Mouse (Mus musculus) embryonic fibroblast, embryonic 13.5 days (primary cell): ENCODE data around the gene Ift22. TPM values are rescaled to one million over a fixed set of nuclear protein-coding genes. Genes with fewer than 3 reads are reported as not detected.

Experiments used
- H3K27ac ChIP-seq: 2 replicates; pipeline ENCODE4 v1.5.1; 2012; ENCODE audit warnings: low read length, control low read depth, inconsistent platforms; ENCODE audit not compliant: insufficient read depth
- H3K4me1 ChIP-seq: 2 replicates; pipeline ENCODE4 v1.6.1; 2011; ENCODE audit warnings: low read length; ENCODE audit not compliant: control insufficient read depth, insufficient read depth
- H3K4me3 ChIP-seq: 2 replicates; pipeline ENCODE4 v1.5.1; 2011; ENCODE audit warnings: mild to moderate bottlenecking, control low read depth, low read length; ENCODE audit not compliant: insufficient read depth
- CTCF ChIP-seq: IDR thresholded peaks from 2 replicates; pipeline ENCODE4 v1.5.1; 2011; ENCODE audit warnings: mild to moderate bottlenecking, control low read depth, low read length, moderate library complexity, borderline replicate concordance; ENCODE audit not compliant: insufficient read depth
- POLR2A ChIP-seq: IDR thresholded peaks from 2 replicates; pipeline ENCODE4 v1.6.1; 2011; ENCODE audit warnings: low read depth, mild to moderate bottlenecking, control low read depth, low read length, moderate library complexity
- polyA plus RNA-seq: library from polyadenylated mRNA; stranded (reverse); fragments of >200 nt; gene quantifications from 2 replicates; pipeline ENCODE4 v1.2.4, GENCODE M21; 2011; ENCODE audit warnings: low read depth; ENCODE audit not compliant: missing spikeins, insufficient read length

The Ift22 gene
- polyA plus RNA-seq, 1 experiment, result 32.3 TPM

DNA sequence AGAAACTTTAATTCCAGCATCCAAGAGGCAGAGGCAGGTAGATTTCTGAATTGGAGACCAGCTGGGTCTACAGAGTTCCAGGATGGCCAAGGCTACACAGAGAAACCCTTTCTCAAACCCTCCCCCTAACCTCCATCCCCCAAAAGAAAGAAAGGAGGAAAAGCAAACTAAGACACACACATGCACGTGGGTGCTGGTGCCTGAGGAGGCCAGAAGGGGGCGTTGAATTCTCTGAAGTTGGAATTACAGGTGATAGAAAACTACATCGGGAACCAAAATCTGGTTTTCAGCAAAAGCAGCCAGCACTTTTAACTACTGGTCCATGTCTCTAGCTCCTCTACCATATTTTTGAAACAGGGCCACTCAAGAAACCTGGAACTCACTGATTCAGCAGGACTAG lies 3.3 kb upstream of the Ift22 start:
- no peak for TF ChIP-seq CTCF
- no peak for TF ChIP-seq POLR2A
- H3K4me3 ChIP-seq, result no peak overlapping the region
- H3K27ac ChIP-seq, result no peak overlapping the region
- no peaks in the 10 kb centered on the region for H3K4me1 ChIP-seq

DNA sequence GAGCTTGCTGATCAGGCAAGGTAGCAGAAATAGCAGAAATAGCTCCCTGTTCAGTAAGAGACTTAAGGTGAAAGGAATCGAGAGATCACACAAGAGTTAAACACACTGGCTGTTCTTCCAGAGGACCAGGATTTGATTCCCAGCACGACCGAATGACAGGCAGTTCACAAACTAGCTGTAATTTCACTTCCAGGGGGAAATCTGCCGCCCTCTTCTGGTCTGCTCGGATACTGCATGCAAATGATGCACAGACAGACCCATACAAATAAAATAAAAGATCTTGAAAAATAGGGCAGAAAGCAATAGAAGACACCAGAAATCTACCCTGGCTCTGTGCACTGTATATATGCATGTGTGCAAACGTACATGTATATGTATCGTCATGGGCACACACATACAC lies 2.3 kb upstream of the Ift22 start:
- Histone ChIP-seq H3K27ac (no peak overlapping the region), H3K4me1 (no peaks in the 10 kb centered on the region), H3K4me3 (no peak overlapping the region)
- TF ChIP-seq CTCF (no peak), POLR2A (no peak)

DNA sequence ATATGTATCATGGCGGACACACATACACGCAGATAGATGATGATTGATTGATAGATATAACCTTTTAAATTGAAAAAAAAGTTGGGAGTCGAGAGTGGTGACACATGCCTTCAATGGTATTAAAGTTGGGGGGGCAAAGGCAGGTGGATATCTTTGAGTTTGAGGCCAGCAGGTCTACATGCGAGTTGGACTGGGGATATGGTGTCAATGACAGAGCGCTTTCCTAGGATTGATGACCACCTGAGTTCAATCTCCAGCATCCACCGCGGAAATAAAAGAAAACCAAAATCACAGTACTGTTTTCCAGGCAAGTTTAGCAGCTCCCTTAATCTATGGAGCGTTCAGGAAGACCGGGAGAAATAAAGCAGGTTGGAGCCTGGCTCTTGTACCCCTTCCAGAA lies 363 bp upstream of the Ift22 start:
- H3K27ac ChIP-seq, result no peak overlapping the region

DNA sequence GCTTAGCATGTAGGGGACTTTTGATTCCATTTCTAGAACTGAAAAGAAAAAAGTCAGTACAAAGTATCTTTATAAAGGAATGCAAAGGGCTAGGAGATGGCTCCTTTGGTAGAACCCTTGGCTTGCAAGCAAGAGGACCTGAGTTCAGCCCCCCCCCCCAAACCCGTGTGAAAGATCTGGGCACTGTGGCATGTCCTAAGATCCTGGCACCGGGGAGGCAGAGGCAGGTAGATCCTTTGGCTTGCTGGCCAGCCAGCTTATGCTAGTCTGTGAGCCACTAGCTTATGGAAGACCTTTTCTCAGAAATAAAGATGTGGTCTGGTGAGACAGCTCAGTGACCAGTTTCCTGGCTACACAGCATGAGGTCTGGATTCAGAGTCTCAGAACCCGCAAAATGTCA lies 6.2 kb downstream of the Ift22 start:
- no peaks in the 10 kb centered on the region for H3K4me1 ChIP-seq
- H3K27ac ChIP-seq, result no peak overlapping the region
- no peak overlapping the region for H3K4me3 ChIP-seq
- TF ChIP-seq POLR2A (no peak), CTCF (no peak)

More for the DNA sequence above, 363 bp upstream of the Ift22 start:
- TF ChIP-seq POLR2A (no peak), CTCF (no peak)
- Histone ChIP-seq H3K4me3 (peak overlapping the region; percentile 34), H3K4me1 (no peaks in the 10 kb centered on the region)

DNA sequence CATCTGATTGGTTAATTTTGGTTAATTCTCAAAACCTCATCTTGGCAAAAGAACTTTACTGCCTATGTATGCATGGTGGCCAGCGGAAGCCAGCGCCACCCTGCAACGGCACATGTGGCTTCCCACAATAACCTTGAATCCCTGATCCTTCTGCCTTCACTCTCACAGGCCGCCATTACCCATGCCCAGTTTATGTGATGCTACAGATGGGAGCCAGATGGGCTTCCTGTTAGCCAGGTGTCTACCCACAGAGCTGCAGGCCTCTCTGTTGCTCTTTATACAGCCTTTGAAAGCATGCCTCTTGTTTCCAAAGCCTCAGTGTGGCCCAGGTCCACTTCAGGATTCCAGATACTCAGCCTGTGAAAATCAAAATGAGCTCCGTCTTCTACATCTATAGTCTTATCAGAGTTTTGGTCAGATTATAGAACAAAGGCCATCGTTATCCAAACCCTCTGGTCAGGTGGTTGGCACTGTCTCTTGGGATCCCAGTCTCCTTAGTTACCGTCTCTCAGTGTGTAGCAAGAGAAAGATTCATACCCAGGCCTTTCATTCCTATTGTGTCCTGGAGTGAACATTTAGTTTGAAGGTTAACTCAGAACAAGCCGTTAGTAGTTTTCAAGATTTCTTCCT lies 9.8 kb downstream of the Ift22 start:
- Histone ChIP-seq H3K4me3 (no peak overlapping the region), H3K4me1 (no peaks in the 10 kb centered on the region), H3K27ac (no peak overlapping the region)
- TF ChIP-seq POLR2A, result no peak
- TF ChIP-seq CTCF, result no peak

DNA sequence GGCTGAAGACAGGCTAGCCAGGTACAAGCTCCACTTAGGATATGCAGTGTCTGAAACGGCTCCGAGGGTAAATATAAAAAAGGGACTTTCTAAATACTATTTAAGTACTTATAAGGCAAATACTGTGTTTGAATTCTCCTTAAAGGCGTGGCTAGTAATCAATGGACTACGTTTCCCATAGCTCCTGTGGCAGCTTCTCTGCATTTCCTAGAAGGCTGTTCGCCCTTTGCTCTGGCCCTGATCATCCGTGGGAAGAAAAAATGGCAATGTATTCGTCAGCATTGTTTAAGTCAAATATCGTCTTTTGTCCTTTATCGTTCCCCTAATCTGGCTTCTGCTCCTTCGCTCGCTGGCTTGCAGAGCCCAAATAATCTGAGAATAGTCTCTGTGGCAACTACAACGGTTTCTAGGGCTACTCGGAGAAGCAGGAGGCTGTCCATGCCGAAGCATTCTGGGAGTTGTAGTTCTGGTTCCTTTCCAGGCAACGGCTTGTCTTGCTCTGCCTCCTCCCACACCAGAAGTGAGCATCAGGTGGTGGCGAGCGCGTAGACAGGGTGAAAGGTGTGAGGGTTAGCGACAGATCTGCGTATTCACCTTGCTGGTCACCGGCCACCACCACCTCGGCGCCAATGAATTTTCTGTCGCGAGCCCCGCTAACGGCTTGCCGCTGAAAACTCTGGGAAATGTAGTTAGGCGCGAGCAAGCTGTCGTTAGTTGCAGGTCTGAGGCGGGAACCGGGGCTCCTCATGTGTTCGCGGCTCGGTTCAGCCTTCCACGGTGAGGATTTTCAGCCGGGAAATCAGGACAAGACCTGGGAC lies 10.9 kb downstream of the Ift22 start:
- TF ChIP-seq CTCF (no peak), POLR2A (peak; percentile 72)
- H3K4me3 ChIP-seq, result peak overlapping the region; percentile 68
- H3K27ac ChIP-seq, result peak overlapping the region; percentile 29
- H3K4me1 ChIP-seq, result no peaks in the 10 kb centered on the region

DNA sequence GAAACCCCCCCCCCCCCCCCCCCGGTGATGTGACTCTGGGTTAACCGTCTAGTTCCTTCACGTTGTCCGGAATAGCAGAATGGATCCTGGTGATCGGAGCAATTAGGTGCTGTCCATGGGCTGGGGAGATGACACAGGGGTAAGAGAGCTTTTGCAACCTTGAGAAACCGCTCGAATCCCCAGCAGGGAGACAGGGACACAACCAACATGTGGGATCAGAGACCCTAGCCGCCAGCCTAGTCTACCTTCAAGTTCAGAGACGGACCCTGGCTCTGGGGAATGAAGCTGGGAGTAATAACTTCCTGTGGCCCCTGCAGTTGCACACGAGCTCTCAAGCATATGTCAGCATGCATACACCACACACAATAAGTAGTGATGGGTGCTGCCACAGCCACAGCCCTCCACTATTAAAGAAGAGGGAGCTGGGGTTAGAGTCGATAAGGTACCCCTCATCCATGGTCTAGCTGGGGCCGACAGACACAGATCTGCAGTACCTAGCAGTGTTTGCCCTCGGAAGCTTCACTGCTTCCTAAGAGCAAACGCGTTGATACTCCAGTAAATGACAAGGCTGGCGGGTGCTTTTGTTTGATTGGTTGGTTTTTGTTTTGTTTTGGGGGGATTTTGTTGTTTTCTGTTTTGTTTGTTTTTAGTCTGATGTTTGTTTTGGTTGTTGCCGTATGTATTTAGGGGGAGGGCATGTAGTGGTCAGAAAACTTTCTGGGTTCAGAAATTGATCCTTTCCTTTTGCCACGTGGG lies 11.8 kb downstream of the Ift22 start:
- TF ChIP-seq CTCF, result no peak
- TF ChIP-seq POLR2A, result 0 out of 2 replicates have a peak, but pooled peaks have one; percentile 10
- no peak overlapping the region for H3K27ac ChIP-seq
- no peaks in the 10 kb centered on the region for H3K4me1 ChIP-seq
- H3K4me3 ChIP-seq, result peak overlapping the region; percentile 68

DNA sequence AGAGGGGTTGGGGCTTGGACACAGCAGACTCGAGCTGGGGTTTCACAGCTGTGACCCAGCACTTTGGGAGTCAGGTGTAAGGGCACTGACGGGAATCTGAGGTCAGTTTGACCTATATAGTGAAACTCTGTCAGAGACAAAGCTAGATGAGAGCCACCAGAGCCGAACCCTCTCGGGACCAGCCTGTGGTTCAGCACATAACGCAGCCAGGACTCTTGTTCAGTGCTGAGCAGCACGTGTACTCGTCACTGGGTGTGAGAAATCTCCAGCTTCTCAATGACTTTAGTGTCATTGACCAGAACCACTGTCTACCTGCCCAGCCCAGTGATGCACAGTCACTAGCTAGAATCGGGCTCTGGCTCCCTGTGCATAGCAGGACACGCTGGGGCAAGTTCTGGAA lies 14.9 kb downstream of the Ift22 start:
- Histone ChIP-seq H3K4me1 (no peaks in the 10 kb centered on the region), H3K4me3 (no peak overlapping the region), H3K27ac (no peak overlapping the region)
- TF ChIP-seq CTCF (no peak), POLR2A (no peak)

DNA sequence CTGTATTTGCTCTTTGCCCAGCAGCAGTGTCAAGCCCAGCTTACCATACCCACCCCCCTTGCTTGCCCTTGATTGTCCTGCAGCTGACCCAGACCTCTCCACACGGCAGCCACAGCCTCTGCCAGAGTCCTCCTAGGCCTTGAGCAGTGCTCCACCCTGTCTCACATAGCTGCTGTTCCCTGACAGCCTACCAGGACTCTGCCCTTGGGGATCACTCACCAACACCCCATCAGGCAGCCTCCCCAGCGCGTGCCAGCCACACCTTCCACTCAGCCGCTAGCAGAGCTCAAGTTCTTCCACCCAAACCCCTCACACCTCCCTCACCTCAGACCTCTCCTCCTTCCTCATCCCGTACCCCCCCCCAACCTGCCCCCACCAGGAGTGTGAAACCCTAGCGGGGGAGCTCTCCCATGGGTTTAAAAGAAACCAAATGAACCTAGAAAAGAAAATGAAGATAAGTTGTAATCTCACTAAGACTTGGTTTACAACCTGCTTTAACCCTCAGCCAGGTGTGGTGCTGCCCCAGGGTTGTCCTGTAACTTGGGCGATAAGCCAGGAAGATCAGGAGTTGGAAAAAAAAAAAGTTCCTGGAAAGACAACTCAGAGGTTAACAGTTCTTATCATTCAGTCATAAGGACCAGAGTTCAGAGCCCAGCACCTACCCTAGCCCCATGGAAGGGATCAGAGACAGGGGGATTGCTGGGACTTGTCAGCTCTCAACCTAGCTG lies 16.0 kb downstream of the Ift22 start:
- Histone ChIP-seq H3K4me1 (no peaks in the 10 kb centered on the region), H3K4me3 (no peak overlapping the region), H3K27ac (no peak overlapping the region)
- TF ChIP-seq POLR2A (no peak), CTCF (no peak)
